Mouse (Mus musculus): ENCODE results near the gene Txnrd1. TPM values are rescaled to one million over a fixed set of nuclear protein-coding genes. Genes with fewer than 3 reads are reported as not detected.

Gene Txnrd1
- total RNA-seq (2022): 10 to 100 TPM; 57.3 to 65.7 (median 59.4) TPM

GRCm38 (mm10) chr10:82833926-82834325 is at the start of gene Txnrd1:
Gene Txnrd1 (plus strand): TSS chr10:82833951.
- no peak for DNase-seq (ENCODE audit: low spot score)

DNA sequence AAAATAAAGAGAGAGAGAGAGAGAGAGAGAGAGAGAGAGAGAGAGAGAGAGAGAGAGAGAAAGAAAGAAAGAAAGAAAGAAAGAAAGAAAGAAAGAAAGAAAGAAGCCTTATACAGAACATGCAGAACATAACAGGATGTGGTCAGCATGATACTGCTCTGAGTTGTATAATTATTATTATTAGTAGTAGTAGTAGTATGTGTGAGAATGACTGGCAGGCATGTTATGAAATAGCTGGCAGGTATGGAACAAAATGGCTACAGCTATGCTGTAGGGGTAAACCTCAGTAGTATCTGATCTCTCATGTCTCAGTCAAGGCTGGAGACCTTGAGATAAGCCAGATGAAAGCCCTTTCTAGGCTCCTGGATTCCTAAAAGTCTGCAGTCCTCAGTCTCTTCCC is 44.6 kb upstream of the Txnrd1 start:
- DNase-seq (ENCODE audit: low spot score): no peak

- no peak for DNase-seq (ENCODE audit: low spot score)
Observed at GRCm38 (mm10) chr10:82790504-82790903, 43.2 kb upstream of the Txnrd1 start.

DNA sequence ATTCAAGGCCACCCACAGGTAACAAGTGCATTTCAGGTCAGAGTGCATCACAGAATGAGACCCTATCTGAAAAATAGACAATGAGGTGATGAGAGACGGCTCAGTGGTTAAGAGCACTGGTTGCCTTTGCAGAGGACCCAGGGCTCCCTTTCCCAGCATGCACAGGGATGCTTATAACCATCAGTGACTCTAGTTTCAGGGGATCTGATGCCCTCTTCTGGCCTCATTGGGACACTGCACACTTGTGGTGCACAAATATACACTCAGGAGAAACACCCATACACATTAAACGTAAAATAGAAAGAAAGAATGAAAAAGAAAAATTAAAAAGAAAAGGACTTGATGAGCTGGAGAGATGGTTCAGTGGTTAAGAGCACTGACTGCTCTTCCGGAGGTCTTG is 42.0 kb upstream of the Txnrd1 start:
- DNase-seq (ENCODE audit: low spot score): no peak

GRCm38 (mm10) chr10:82792311-82792710 is 41.4 kb upstream of the Txnrd1 start:
- DNase-seq (ENCODE audit: low spot score): no peak

- DNase-seq (ENCODE audit: low spot score): peak; percentile 48
Observed at GRCm38 (mm10) chr10:82795071-82795731, 38.5 kb upstream of the Txnrd1 start.

- DNase-seq (ENCODE audit: low spot score): no peak
Observed at GRCm38 (mm10) chr10:82795767-82796166, 38.0 kb upstream of the Txnrd1 start.

- no peak for DNase-seq (ENCODE audit: low spot score)
Observed at GRCm38 (mm10) chr10:82796471-82797118, 37.2 kb upstream of the Txnrd1 start.

DNA sequence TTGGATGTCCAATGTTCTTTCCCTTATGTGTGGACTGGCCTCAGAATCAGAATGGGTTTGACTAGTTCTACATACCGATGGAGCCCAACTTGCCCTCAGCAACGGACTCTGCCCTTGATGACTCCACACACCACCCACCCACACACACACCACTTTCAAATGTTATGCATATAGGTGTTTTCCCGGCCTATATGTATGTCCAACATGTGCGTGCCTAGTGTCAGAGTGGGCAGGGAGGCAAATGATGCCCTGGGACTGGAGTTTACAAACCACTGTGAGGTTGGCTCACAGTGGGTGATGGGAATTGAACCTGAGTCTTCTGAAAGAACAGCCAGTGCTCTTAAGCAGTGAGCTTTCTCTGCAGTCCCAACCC is 36.6 kb upstream of the Txnrd1 start:
- no peak for DNase-seq (ENCODE audit: low spot score)

DNA sequence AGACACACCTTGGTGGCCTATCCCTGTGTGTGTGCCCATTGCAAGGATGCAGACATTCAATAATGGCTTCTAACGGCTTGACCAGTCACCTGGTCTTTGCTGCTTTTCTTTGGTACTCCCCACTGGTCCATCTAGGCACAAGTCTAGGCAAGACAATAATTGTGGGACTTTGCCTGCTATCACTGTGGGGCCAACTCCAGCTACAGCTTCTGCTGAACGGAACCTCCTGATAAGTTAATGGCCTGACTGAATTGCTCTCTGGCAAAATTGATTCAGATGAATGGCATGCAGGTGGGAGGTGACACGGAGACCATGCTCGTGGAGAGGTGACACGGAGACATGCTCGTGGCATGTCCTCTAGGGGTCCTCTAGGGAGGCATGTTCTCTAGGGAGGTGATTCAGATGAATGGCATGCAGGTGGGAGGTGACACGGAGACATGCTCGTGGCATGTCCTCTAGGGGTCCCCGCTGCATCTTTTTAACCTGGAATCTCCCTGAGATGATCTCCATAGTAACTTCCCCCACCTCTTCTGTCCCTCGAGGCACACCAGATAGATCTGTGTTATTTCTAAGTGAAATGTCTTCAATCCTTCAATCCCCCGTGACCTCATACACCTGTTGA is 35.3 kb upstream of the Txnrd1 start:
- no peak for DNase-seq (ENCODE audit: low spot score)

- DNase-seq (ENCODE audit: low spot score): no peak
Observed at GRCm38 (mm10) chr10:82800094-82800493, 33.7 kb upstream of the Txnrd1 start.

DNA sequence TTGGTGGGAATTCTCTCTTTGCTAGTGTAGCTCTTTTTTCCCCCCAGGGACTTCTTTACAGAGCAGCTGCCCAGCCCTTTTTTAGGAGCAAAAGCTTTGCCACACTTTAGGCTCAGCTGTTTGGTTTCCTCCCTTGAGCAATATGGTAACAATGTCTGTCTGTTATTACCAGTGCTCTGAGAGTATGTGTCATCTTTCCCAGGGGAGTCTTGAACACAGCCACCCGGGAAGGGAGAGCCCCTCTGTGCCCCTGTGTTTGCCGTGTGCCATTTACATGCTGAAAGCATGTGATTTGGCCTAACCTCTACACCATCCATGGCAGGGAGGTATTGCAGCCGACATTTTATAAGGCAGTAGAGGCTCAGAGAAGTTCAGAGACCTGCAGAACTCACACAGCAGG is 29.4 kb upstream of the Txnrd1 start:
- no peak for DNase-seq (ENCODE audit: low spot score)

- DNase-seq (ENCODE audit: low spot score): no peak
Observed at GRCm38 (mm10) chr10:82805111-82805510, 28.6 kb upstream of the Txnrd1 start.

DNA sequence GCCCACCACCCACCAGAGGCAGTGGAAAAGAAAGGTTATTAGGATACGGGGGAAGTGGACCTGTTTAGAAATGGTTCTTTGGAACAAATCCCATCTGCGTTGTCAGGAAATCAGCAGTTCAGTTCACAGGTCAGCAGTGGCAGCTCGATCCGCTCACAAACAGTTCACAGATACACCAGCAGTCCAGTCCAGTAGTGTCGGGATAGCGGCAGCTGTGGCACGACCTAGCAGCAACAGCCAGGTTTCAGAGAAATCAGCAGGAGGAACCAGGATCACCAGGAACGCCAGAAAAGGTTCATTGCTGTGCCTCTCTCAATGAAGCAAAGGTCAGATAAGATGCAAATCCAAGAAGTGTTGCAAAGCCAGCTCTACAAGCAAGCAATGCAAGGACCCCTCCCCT is 27.3 kb upstream of the Txnrd1 start:
- no peak for DNase-seq (ENCODE audit: low spot score)

DNA sequence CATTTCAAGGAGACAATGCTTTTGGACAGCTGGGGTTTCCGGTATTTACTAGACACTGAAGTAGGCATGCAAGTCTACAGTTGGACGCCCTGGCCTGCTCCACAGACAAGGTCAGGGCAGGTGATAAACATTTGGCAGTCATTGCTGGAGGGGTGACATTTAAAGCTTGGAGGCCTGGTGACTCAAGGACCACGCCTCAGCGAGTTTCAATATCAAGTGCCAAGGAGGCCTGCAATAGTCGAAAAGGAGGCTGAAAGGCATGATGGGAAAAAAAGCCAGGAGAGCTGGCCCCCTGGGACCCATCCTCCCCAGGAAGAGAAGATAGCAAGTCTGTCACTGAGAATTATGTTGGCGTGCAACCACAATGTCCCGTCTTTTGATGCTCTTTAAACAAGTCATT is 26.5 kb upstream of the Txnrd1 start:
- DNase-seq (ENCODE audit: low spot score): peak; percentile 31

- DNase-seq (ENCODE audit: low spot score): no peak
Observed at GRCm38 (mm10) chr10:82808155-82808554, 25.6 kb upstream of the Txnrd1 start.

GRCm38 (mm10) chr10:82808891-82809290 is 24.9 kb upstream of the Txnrd1 start:
- no peak for DNase-seq (ENCODE audit: low spot score)

DNA sequence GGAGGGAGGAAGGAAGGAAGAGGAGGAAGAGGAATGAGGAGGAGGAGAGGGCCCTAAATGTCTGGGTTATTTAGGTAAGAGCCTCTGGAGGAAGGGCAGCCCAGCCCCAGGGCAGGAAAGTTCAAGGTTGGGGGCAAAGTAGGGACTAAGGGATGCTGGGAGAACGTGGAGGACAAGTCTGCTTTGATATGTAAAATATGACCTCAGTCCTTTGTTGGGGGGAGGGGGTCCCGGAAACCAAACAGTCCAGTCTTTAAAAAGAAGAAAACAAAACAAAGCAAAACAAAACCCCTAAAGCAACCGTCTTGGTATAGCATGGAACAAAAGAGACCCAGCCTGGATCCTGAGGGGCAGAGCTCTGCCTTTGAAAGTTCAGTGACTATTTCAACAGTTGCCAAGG is 24.4 kb upstream of the Txnrd1 start:
- no peak for DNase-seq (ENCODE audit: low spot score)

DNA sequence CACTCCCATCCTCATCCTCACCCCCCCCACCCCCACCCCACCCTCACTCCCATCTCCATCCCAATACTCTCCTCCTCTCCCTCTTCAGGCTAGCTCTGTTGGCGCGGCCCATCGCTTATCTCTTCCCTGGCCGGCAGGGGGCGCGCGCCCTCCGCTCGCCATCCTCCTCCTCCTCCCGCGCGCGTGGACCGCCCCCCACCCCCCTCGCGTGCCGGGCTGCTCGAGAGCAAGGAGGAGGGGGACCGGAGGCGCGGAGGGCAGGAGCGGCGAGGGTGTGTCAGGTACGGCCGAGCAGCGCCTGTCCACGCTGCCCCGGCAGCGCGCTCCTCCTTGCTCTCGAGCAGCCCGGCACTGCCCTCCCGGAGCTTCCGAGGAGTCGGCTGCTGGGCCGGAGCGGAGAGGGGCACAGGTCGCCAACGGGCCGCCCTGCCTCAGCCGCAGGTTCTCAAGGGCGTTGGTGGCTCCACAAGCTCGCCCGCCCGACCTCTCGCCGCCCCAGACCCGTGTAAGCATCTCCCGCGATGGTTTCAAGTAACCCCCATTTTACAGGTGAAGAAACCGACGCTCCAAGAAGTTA is 21.8 kb upstream of the Txnrd1 start:
- peak; percentile 36 for DNase-seq (ENCODE audit: low spot score)

DNA sequence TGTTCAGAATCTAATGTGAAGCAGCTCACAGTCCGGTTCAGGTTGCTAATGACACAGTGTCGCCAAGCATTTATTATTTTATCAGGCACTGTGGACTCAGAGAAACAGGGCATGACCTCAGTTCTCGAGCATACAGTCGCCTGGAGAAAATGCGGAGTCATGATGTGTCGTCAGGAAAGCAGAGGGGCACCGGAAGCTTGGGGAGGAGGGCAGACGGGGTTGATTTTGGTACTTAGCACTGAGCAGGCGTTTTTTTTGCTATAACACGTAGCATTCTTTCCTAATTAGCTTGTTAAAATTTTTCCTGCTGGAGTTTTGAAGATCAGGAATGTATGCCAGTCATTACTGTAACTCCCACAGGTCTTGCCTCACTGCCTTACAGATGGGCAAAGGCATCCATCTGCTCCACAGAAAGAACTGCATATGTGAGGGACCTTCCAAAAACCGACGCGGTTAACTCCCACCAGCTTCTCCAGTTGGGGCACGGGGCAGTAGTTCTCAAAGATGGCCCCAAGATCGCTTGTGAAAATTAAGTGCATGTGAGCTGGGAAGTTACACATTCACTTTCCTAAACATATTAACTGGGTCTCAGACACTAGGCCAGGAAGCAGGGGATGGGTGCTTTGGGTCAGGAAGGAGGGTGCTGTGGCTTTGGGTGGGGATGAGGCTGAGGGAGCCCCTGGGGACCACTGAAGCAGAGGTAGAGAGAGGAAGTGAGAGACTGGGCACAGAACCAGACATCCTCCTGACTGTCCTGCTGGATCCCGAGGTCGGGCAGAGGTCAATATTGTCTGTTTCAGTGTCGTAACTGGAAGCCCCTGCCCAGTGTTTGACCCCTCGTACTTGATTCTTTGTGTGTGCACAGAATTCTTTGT is 19.4 kb upstream of the Txnrd1 start:
- no peak for DNase-seq (ENCODE audit: low spot score)

GRCm38 (mm10) chr10:82816441-82816840 is 17.3 kb upstream of the Txnrd1 start:
- DNase-seq (ENCODE audit: low spot score): no peak

GRCm38 (mm10) chr10:82817514-82817913 is 16.2 kb upstream of the Txnrd1 start:
- DNase-seq (ENCODE audit: low spot score): no peak
